Mouse (Mus musculus) cortical plate, adult 2 months (tissue): ENCODE measurements at regions not wholly inside any gene's neighbourhood (a gene's known extent, or its start where the extent isn't known, plus 50 kb on each side); places are given as distances from the start of the nearest gene placed in this dataset.

Experiments used
- CTCF ChIP-seq: fragments of 200-500 bp; IDR thresholded peaks from 2 replicates; pipeline ENCODE4 v1.5.1; 2011; ENCODE audit warnings: mild to moderate bottlenecking, control low read depth, low read length; ENCODE audit not compliant: insufficient read depth; ENCODE audit errors: extremely low read depth
- POLR2A ChIP-seq: fragments of 200-500 bp; IDR thresholded peaks from 2 replicates; pipeline ENCODE4 v1.6.1; 2011; ENCODE audit warnings: mild to moderate bottlenecking, low read length, control low read depth; ENCODE audit not compliant: insufficient read depth; ENCODE audit errors: extremely low read depth

DNA sequence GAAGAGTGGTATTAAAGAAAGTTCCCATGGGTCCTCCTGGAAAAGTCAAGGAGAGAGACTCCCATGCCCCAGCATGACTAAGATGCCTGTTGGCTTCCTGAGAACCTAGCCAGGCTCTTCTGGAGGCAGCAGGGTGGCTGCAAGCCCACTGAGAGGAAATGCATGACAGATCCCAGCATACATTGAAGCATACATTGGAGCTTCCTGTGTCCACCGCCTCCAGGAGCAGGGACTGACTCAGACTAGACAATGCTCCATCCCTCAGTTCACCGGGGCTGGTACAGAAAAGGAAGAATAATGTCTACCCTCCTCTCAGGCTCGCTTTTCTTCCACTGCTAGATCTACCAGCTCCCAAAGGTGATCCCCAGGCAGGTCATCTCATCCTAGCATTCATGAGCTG is 104.7 kb upstream of the Zfp703 start:
- TF ChIP-seq CTCF = no peak
- no peak for TF ChIP-seq POLR2A
